Mouse (Mus musculus): ENCODE data around the gene Myh15. TPM values are rescaled to one million over a fixed set of nuclear protein-coding genes. Genes with fewer than 3 reads are reported as not detected.

Myh15 gene
- polyA plus RNA-seq (2015; fragmentation: Nextera tagmentation; extraction: Ambion mirVana) = not detected in 2 replicates

GRCm38 (mm10) chr16:49057186-49057585 lies at the start of gene Myh15:
TSS of gene Myh15 (plus strand) at chr16:49057486.
- Histone ChIP-seq H3K9ac (ENCODE audit: low read length) (no peak within 1 kb of the TSS), H3K27ac (ENCODE audit: low read length) (no peak within 1 kb of the TSS), H3K36me3 (ENCODE audit: control insufficient read depth, insufficient read depth, low read length) (no peaks in the 10 kb centered on the region), H3K4me1 (replicated peaks; ENCODE audit: control insufficient read depth, insufficient read depth, low read length) (no peaks in the 10 kb centered on the region), H3K4me3 (ENCODE audit: low read length) (no peak within 1 kb of the TSS), H3K27me3 (ENCODE audit: control insufficient read depth, insufficient read depth, low read depth, low read length) (no peaks in the 10 kb centered on the region), H3K9me3 (ENCODE audit: control insufficient read depth, low read length) (no peaks in the 10 kb centered on the region), H3K4me2 (ENCODE audit: low read depth, low read length) (no peak within 1 kb of the TSS)
- whole genome bisulfite sequencing = 80% methylated on average over 1 of the region's 1 CpGs
- no peak for ATAC-seq (ENCODE audit: low read depth)

GRCm38 (mm10) chr16:49016620-49017332 lies 40.5 kb upstream of the Myh15 start:
- no peak overlapping the region for H3K9ac ChIP-seq (ENCODE audit: low read length)
- 73% methylated on average over 5 of the region's 5 CpGs for WGBS
- ATAC-seq (ENCODE audit: low read depth) = no peak
- no peak overlapping the region for H3K4me2 ChIP-seq (ENCODE audit: low read depth, low read length)
- peaks cover 17% of the 10 kb centered on the region for H3K36me3 ChIP-seq (ENCODE audit: control insufficient read depth, insufficient read depth, low read length)
- no peak overlapping the region for H3K27ac ChIP-seq (ENCODE audit: low read length)
- H3K27me3 ChIP-seq (ENCODE audit: control insufficient read depth, insufficient read depth, low read depth, low read length) = no peaks in the 10 kb centered on the region
- H3K9me3 ChIP-seq (ENCODE audit: control insufficient read depth, low read length) = no peaks in the 10 kb centered on the region
- no peaks in the 10 kb centered on the region for H3K4me1 ChIP-seq (replicated peaks; ENCODE audit: control insufficient read depth, insufficient read depth, low read length)
- H3K4me3 ChIP-seq (ENCODE audit: low read length) = no peak overlapping the region

- no peaks in the 10 kb centered on the region for H3K9me3 ChIP-seq (ENCODE audit: control insufficient read depth, low read length)
- H3K9ac ChIP-seq (ENCODE audit: low read length) = no peak overlapping the region
- no peaks in the 10 kb centered on the region for H3K4me1 ChIP-seq (replicated peaks; ENCODE audit: control insufficient read depth, insufficient read depth, low read length)
- H3K4me2 ChIP-seq (ENCODE audit: low read depth, low read length) = no peak overlapping the region
- no peak overlapping the region for H3K4me3 ChIP-seq (ENCODE audit: low read length)
- H3K36me3 ChIP-seq (ENCODE audit: control insufficient read depth, insufficient read depth, low read length) = no peaks in the 10 kb centered on the region
- WGBS = 78% methylated on average over 4 of the region's 4 CpGs
- no peak overlapping the region for H3K27ac ChIP-seq (ENCODE audit: low read length)
- no peaks in the 10 kb centered on the region for H3K27me3 ChIP-seq (ENCODE audit: control insufficient read depth, insufficient read depth, low read depth, low read length)
- ATAC-seq (ENCODE audit: low read depth) = no peak
Observed at GRCm38 (mm10) chr16:49035852-49036251, 21.4 kb upstream of the Myh15 start.

GRCm38 (mm10) chr16:49037771-49038170 lies 19.5 kb upstream of the Myh15 start:
- Histone ChIP-seq H3K36me3 (ENCODE audit: control insufficient read depth, insufficient read depth, low read length) (no peaks in the 10 kb centered on the region), H3K27me3 (ENCODE audit: control insufficient read depth, insufficient read depth, low read depth, low read length) (no peaks in the 10 kb centered on the region), H3K4me1 (replicated peaks; ENCODE audit: control insufficient read depth, insufficient read depth, low read length) (no peaks in the 10 kb centered on the region), H3K9ac (ENCODE audit: low read length) (no peak overlapping the region), H3K4me2 (ENCODE audit: low read depth, low read length) (no peak overlapping the region), H3K9me3 (ENCODE audit: control insufficient read depth, low read length) (no peaks in the 10 kb centered on the region), H3K27ac (ENCODE audit: low read length) (no peak overlapping the region), H3K4me3 (ENCODE audit: low read length) (no peak overlapping the region)
- WGBS = 46% methylated on average over 4 of the region's 4 CpGs
- no peak for ATAC-seq (ENCODE audit: low read depth)

- ATAC-seq (ENCODE audit: low read depth) = peak; percentile 89
- Histone ChIP-seq H3K27ac (ENCODE audit: low read length) (no peak overlapping the region), H3K27me3 (ENCODE audit: control insufficient read depth, insufficient read depth, low read depth, low read length) (no peaks in the 10 kb centered on the region), H3K9me3 (ENCODE audit: control insufficient read depth, low read length) (no peaks in the 10 kb centered on the region), H3K4me1 (replicated peaks; ENCODE audit: control insufficient read depth, insufficient read depth, low read length) (no peaks in the 10 kb centered on the region), H3K36me3 (ENCODE audit: control insufficient read depth, insufficient read depth, low read length) (no peaks in the 10 kb centered on the region), H3K9ac (ENCODE audit: low read length) (no peak overlapping the region), H3K4me3 (ENCODE audit: low read length) (no peak overlapping the region), H3K4me2 (ENCODE audit: low read depth, low read length) (no peak overlapping the region)
- 50% methylated on average over 3 of the region's 3 CpGs for WGBS
Observed at GRCm38 (mm10) chr16:49040554-49041221, 16.6 kb upstream of the Myh15 start.

GRCm38 (mm10) chr16:49049214-49049613 lies 8.1 kb upstream of the Myh15 start:
- H3K4me3 ChIP-seq (ENCODE audit: low read length) = no peak overlapping the region
- no peaks in the 10 kb centered on the region for H3K4me1 ChIP-seq (replicated peaks; ENCODE audit: control insufficient read depth, insufficient read depth, low read length)
- ATAC-seq (ENCODE audit: low read depth) = no peak
- no peaks in the 10 kb centered on the region for H3K9me3 ChIP-seq (ENCODE audit: control insufficient read depth, low read length)
- no peak overlapping the region for H3K9ac ChIP-seq (ENCODE audit: low read length)
- no peaks in the 10 kb centered on the region for H3K27me3 ChIP-seq (ENCODE audit: control insufficient read depth, insufficient read depth, low read depth, low read length)
- H3K4me2 ChIP-seq (ENCODE audit: low read depth, low read length) = no peak overlapping the region
- H3K27ac ChIP-seq (ENCODE audit: low read length) = no peak overlapping the region
- H3K36me3 ChIP-seq (ENCODE audit: control insufficient read depth, insufficient read depth, low read length) = no peaks in the 10 kb centered on the region

- ATAC-seq (ENCODE audit: low read depth) = no peak
- Histone ChIP-seq H3K4me1 (replicated peaks; ENCODE audit: control insufficient read depth, insufficient read depth, low read length) (no peaks in the 10 kb centered on the region), H3K4me2 (ENCODE audit: low read depth, low read length) (no peak overlapping the region), H3K27ac (ENCODE audit: low read length) (no peak overlapping the region), H3K9ac (ENCODE audit: low read length) (no peak overlapping the region), H3K9me3 (ENCODE audit: control insufficient read depth, low read length) (no peaks in the 10 kb centered on the region), H3K27me3 (ENCODE audit: control insufficient read depth, insufficient read depth, low read depth, low read length) (no peaks in the 10 kb centered on the region), H3K36me3 (ENCODE audit: control insufficient read depth, insufficient read depth, low read length) (no peaks in the 10 kb centered on the region), H3K4me3 (ENCODE audit: low read length) (no peak overlapping the region)
- 81% methylated on average over 5 of the region's 5 CpGs for WGBS
Observed at GRCm38 (mm10) chr16:49069256-49069963, 12.1 kb downstream of the Myh15 start.

GRCm38 (mm10) chr16:49071316-49071715 lies 14.0 kb downstream of the Myh15 start:
- WGBS = 66% methylated on average over 3 of the region's 3 CpGs
- no peaks in the 10 kb centered on the region for H3K4me1 ChIP-seq (replicated peaks; ENCODE audit: control insufficient read depth, insufficient read depth, low read length)

GRCm38 (mm10) chr16:49128015-49128414 lies 70.7 kb downstream of the Myh15 start:
- Histone ChIP-seq H3K9ac (ENCODE audit: low read length) (no peak overlapping the region), H3K4me3 (ENCODE audit: low read length) (no peak overlapping the region), H3K4me2 (ENCODE audit: low read depth, low read length) (no peak overlapping the region), H3K36me3 (ENCODE audit: control insufficient read depth, insufficient read depth, low read length) (no peaks in the 10 kb centered on the region), H3K4me1 (replicated peaks; ENCODE audit: control insufficient read depth, insufficient read depth, low read length) (no peaks in the 10 kb centered on the region), H3K27ac (ENCODE audit: low read length) (no peak overlapping the region), H3K27me3 (ENCODE audit: control insufficient read depth, insufficient read depth, low read depth, low read length) (no peaks in the 10 kb centered on the region), H3K9me3 (ENCODE audit: control insufficient read depth, low read length) (no peaks in the 10 kb centered on the region)
- no peak for ATAC-seq (ENCODE audit: low read depth)
- WGBS = 19% methylated on average over 1 of the region's 1 CpGs

More at GRCm38 (mm10) chr16:49071316-49071715, 14.0 kb downstream of the Myh15 start:
- Histone ChIP-seq H3K4me3 (ENCODE audit: low read length) (no peak overlapping the region), H3K27me3 (ENCODE audit: control insufficient read depth, insufficient read depth, low read depth, low read length) (no peaks in the 10 kb centered on the region), H3K9me3 (ENCODE audit: control insufficient read depth, low read length) (no peaks in the 10 kb centered on the region), H3K9ac (ENCODE audit: low read length) (no peak overlapping the region), H3K36me3 (ENCODE audit: control insufficient read depth, insufficient read depth, low read length) (no peaks in the 10 kb centered on the region), H3K4me2 (ENCODE audit: low read depth, low read length) (no peak overlapping the region), H3K27ac (ENCODE audit: low read length) (no peak overlapping the region)
- ATAC-seq (ENCODE audit: low read depth) = no peak

Measured in lung, embryonic 16.5 days (tissue).